Comparison of ENCODE assay signal across 8 mouse cellular contexts in the genomic region with DNA sequence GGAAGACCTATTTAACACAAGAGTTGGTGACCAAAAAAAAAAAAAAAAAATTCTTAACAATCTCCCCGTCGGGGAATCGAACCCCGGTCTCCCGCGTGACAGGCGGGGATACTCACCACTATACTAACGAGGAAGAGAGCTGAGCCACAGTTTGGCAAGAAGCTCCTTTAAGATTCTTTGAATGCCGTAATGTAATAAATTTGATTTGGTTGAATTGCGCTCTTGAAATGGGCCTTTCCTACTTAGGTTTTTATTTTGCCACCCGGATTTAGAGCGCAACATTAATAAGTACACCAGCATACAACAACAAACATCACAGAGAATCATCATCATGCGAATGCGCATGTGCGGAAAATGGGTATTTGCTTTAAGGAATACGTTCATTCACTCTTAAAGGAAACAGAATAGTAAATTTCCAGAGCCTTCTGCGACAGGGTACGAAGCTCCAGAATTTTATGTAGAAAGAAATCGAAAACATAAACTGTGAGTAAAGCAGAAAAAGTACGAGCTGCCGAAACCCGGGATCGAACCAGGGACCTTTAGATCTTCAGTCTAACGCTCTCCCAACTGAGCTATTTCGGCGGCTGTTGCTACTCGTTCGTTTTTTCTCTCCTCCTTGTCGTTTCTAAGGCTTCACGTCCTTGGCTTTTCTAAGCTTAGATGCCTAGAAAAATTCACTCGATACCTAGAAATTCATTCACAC. TPM values are rescaled to one million over a fixed set of nuclear protein-coding genes. Genes with fewer than 3 reads are reported as not detected.
DNase-seq lines count a peak whose midpoint lies in the region; ATAC-seq and TF ChIP-seq lines count a peak whose summit lies in the region.

No protein-coding gene starts in this region.

- no peaks in the 10 kb centered on the region for H3K36me3 ChIP-seq in ES-Bruce4 (ENCODE audit: control insufficient read depth, insufficient read depth, low read length, poor library complexity, severe bottlenecking)
- no peaks in the 10 kb centered on the region for H3K36me3 ChIP-seq in forebrain, embryonic 15.5 days
- H3K36me3 ChIP-seq in neural tube, embryonic 15.5 days: no peaks in the 10 kb centered on the region

- under 1% methylated on average over 31 of the region's 31 CpGs for WGBS in forebrain, embryonic 15.5 days
- WGBS in neural tube, embryonic 15.5 days: under 1% methylated on average over 31 of the region's 31 CpGs

- H3K9ac ChIP-seq in ES-Bruce4 (ENCODE audit: low read depth, poor library complexity, severe bottlenecking): peak overlapping the region; percentile 59
- peak overlapping the region; percentile 61 for H3K9ac ChIP-seq in forebrain, embryonic 15.5 days (replicated peaks)
- H3K9ac ChIP-seq in neural tube, embryonic 15.5 days (replicated peaks): peak overlapping the region; percentile 76

- H3K4me1 ChIP-seq in ES-Bruce4 (ENCODE audit: control insufficient read depth, insufficient read depth, low read length): no peaks in the 10 kb centered on the region
- H3K4me1 ChIP-seq in forebrain, embryonic 15.5 days: peaks cover 17% of the 10 kb centered on the region
- peaks cover 34% of the 10 kb centered on the region for H3K4me1 ChIP-seq in neural tube, embryonic 15.5 days

- peak overlapping the region; percentile 69 for H3K4me2 ChIP-seq in forebrain, embryonic 15.5 days (replicated peaks)
- peak overlapping the region; percentile 82 for H3K4me2 ChIP-seq in neural tube, embryonic 15.5 days

- TF ChIP-seq CTCF in ES-Bruce4 (IDR thresholded peaks at IDR 0.05; ENCODE audit: low read depth, low read length): no peak

- no peaks in the 10 kb centered on the region for H3K9me3 ChIP-seq in ES-Bruce4 (replicated peaks; ENCODE audit: control insufficient read depth, insufficient read depth, low read length, poor library complexity, severe bottlenecking)
- no peaks in the 10 kb centered on the region for H3K9me3 ChIP-seq in forebrain, embryonic 15.5 days
- no peaks in the 10 kb centered on the region for H3K9me3 ChIP-seq in neural tube, embryonic 15.5 days (replicated peaks)

- no peaks in the 10 kb centered on the region for H3K27me3 ChIP-seq in ES-Bruce4 (ENCODE audit: control insufficient read depth, insufficient read depth, low read length, poor library complexity, severe bottlenecking)
- H3K27me3 ChIP-seq in forebrain, embryonic 15.5 days: no peaks in the 10 kb centered on the region
- no peaks in the 10 kb centered on the region for H3K27me3 ChIP-seq in neural tube, embryonic 15.5 days (replicated peaks)

- H3K27ac ChIP-seq in ES-Bruce4 (ENCODE audit: insufficient read depth, low read length): peak overlapping the region; percentile 78
- peak overlapping the region; percentile 93 for H3K27ac ChIP-seq in forebrain, embryonic 15.5 days (replicated peaks)
- peak overlapping the region; percentile 93 for H3K27ac ChIP-seq in neural tube, embryonic 15.5 days (replicated peaks)

- ATAC-seq in forebrain, embryonic 15.5 days (replicated peaks): peak; percentile 70
- peak; percentile 74 for ATAC-seq in neural tube, embryonic 15.5 days (ENCODE audit: low FRiP score)

- no peak for TF ChIP-seq POLR2A in ES-Bruce4 (IDR thresholded peaks at IDR 0.05; ENCODE audit: insufficient read depth, low read length)

- peak overlapping the region; percentile 70 for H3K4me3 ChIP-seq in ES-Bruce4 (ENCODE audit: low read depth, low read length)
- peak overlapping the region; percentile 60 for H3K4me3 ChIP-seq in forebrain, embryonic 15.5 days
- H3K4me3 ChIP-seq in neural tube, embryonic 15.5 days (replicated peaks): peak overlapping the region; percentile 55

- intact Hi-C loops in heart, postnatal 25 days (cut with DNase I): no loop called here

- no peak for TF ChIP-seq EP300 in ES-Bruce4 (IDR thresholded peaks at IDR 0.05; ENCODE audit: insufficient read depth, low read depth, low read length)

- peak; percentile 95 for DNase-seq in c-Kit-positive CD71-positive TER-119-positive erythroid progenitor cells, embryonic 14.5 days (ENCODE audit: low spot score)
- DNase-seq in heart, postnatal 25 days (ENCODE audit: low spot score): peak; percentile 65
- peak; percentile 92 for DNase-seq in layer of hippocampus, adult 11-12 months (ENCODE audit: low spot score)
- DNase-seq in lung, adult 18-20 months: peak; percentile 85 to 87
- DNase-seq in testis, postnatal 14 days (ENCODE audit: low spot score): peak; percentile 68

RNA-seq across cellular contexts. Expression of gene Ubc, which starts 15.7 kb away (rescaled TPM):
- 329 and 334 TPM in 2 replicates for polyA plus RNA-seq in ES-Bruce4 (2011; ENCODE audit: insufficient read depth, insufficient read length, low read depth, missing spikeins)
- polyA plus RNA-seq in forebrain, embryonic 15.5 days (2015; fragmentation: Nextera tagmentation; extraction: Ambion mirVana): 1,235 and 1,278 TPM in 2 replicates
- 1,000 to 10,000 TPM in 1 of 2 experiments, 100 to 1,000 TPM in 1; 907 to 1,197 TPM for total RNA-seq in heart, postnatal 25 days (2021)
- polyA plus RNA-seq in neural tube, embryonic 15.5 days (2015; fragmentation: Nextera tagmentation; extraction: Ambion mirVana): 1,353 and 1,380 TPM in 2 replicates

RNA-seq across cellular contexts. Expression of gene Gm10382, which starts 16.6 kb away (rescaled TPM):
- polyA plus RNA-seq in ES-Bruce4 (2011; ENCODE audit: insufficient read depth, insufficient read length, low read depth, missing spikeins): not detected in 2 replicates
- 0.55 TPM in 2 replicates for polyA plus RNA-seq in forebrain, embryonic 15.5 days (2015; fragmentation: Nextera tagmentation; extraction: Ambion mirVana)
- under 1 TPM in 1 of 2 experiments, not detected in 1; 0.22 TPM for total RNA-seq in heart, postnatal 25 days (2021)
- 0.59 and 0.74 TPM in 2 replicates for polyA plus RNA-seq in neural tube, embryonic 15.5 days (2015; fragmentation: Nextera tagmentation; extraction: Ambion mirVana)

RNA-seq across cellular contexts. Expression of gene Dhx37, which starts 28.2 kb away (rescaled TPM):
- polyA plus RNA-seq in ES-Bruce4 (2011; ENCODE audit: insufficient read depth, insufficient read length, low read depth, missing spikeins): 35.2 and 42.3 TPM in 2 replicates
- 11.3 and 13.4 TPM in 2 replicates for polyA plus RNA-seq in forebrain, embryonic 15.5 days (2015; fragmentation: Nextera tagmentation; extraction: Ambion mirVana)
- total RNA-seq in heart, postnatal 25 days (2021): 10 to 100 TPM; 10.2 to 10.6 TPM
- 9.9 and 10.9 TPM in 2 replicates for polyA plus RNA-seq in neural tube, embryonic 15.5 days (2015; fragmentation: Nextera tagmentation; extraction: Ambion mirVana)

RNA-seq across cellular contexts. Expression of gene Bri3bp, which starts 35.7 kb away (rescaled TPM):
- 43.8 and 45.8 TPM in 2 replicates for polyA plus RNA-seq in ES-Bruce4 (2011; ENCODE audit: insufficient read depth, insufficient read length, low read depth, missing spikeins)
- 35.9 and 38.0 TPM in 2 replicates for polyA plus RNA-seq in forebrain, embryonic 15.5 days (2015; fragmentation: Nextera tagmentation; extraction: Ambion mirVana)
- 10 to 100 TPM; 49.0 to 57.6 TPM for total RNA-seq in heart, postnatal 25 days (2021)
- 37.3 and 40.6 TPM in 2 replicates for polyA plus RNA-seq in neural tube, embryonic 15.5 days (2015; fragmentation: Nextera tagmentation; extraction: Ambion mirVana)

Comparison
In these comparisons a context has a peak if more than half of its experiments do, and no peak if none do; other contexts are left out.
1. Peak in every context shown above with its lines: DNase-seq, ATAC-seq, H3K4me3 ChIP-seq and H3K27ac ChIP-seq.